Mouse (Mus musculus) adrenal gland, postnatal 0 days (tissue): ENCODE results near the gene Prkacb. TPM values are rescaled to one million over a fixed set of nuclear protein-coding genes. Genes with fewer than 3 reads are reported as not detected.

Source experiments
- polyA plus RNA-seq: library from polyadenylated mRNA; unstranded; fragments of >200 nt; fragmentation: Nextera tagmentation; extraction: Ambion mirVana; gene quantifications from 2 replicates; pipeline ENCODE4 v1.2.1, GENCODE M21; 2015

The Prkacb gene
- polyA plus RNA-seq, result 50.8 and 51.8 TPM in 2 replicates

DNA sequence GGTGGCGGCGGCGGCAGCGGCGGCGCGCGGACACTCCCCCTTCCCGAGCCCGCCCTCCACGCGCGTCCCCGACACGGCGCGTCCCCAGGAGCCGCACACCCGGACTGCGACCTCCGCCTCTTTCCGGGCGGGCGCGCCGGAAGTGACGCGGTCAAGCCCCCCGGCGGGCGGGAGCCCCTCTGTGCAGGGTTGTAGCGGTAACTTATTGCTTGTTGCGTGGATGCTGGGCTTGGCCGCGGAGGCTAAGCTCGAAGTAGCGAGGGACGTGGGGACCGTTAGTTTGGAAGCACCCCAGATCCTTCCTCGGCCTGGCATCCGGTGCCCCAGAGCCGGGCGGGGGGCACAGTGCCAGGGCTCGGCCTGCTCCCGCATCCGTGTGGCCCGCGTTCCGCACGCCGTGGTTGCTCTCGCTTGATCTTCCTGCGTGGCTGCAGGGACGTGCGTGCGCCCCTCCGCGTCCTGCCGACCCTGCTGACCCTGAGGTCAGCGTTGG, at the start of gene Prkacb:
Gene Prkacb (minus strand): TSS at position 90 of the 493 bp plus-strand sequence.

DNA sequence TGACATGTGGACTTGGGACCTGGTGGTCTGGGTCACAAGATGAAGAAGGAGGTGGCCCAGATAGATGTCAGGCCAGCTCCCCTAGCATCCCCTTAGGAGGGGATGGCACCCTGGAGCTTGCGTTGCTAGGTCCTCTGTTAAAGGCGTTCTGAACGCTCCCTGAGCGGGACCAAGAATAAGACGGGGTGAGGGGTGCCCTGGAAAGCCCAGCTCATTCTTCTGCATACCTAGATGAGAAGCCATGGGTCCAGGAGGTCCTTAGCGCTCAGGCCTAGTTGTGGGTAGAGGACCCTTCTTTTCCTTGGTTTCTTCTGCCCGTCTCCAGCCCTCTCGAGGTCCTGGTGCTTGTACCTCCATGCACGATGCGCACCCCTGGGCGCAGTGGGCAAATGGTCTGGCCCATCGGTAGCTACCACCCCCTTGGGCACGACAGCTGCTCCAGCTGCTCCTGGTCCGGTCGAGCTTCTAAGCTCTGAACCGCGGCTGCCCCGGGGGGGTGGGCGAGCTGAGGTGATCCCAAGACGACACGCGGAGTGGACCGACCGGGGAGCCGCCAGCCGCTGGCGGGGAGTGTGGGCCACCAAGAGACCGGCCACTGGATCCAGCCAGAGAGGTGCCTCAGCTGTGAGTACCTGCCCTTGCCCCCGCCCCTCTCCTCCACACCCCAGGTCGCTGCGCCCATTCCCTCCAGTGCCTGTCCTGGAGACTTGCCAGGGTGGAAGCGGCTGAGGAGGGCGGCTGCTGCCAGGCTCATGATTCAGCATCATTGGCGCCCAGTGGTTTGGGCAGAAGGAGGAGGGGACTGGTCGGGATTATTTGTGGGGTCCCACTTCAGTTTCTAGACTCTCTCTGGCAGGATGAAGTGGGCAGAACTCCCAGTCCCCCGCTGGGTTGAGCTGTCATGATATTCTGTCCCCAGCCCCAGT, 39.4 kb upstream of the Prkacb start, which contains the start of gene Ttll7:
Gene Ttll7 (plus strand): TSS at position 402 of the 926 bp plus-strand sequence.

DNA sequence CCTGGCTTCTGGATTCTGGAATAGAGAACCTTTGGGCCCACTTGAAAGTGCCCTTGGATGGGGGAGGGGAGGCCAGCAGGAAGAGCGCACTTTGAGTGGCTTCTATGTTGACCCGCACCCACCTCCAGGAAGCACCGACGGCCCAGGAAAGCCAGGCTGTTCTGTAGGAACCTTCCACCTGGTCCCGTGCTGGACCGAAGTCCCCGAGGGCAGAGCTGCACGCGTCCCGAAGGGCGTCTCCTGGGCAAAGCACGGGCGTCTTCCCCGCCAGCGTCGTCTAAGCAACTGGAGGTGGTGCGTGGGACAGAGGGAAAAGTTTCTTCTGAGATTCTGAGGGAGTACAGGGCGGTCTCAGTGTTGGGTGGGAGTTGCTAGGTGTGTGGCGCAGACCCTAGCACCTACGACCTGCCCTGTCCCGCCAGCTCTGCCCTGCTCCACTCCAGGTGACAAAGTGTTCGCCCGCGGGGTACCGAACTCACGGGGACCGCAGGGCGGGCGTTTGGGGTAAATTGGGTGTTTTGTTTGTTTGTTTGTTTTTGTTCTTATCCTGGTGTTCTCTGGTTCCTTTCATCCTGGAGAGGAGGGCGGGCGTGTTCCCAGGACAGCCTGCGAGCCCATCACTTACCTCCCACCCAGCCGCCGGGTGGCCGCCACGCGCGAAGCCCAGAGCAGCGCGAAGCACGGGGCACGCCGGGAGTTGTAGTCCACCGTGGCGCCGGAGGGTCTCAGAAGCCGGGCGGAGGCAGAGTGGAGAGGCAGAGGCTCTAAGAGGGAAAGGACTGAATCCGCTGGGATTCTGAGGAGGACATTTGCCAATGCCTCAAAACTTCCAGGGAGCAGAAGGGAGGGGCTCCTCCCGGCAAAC, 127.7 kb downstream of the Prkacb start, which contains the start of gene Samd13:
Gene Samd13 (minus strand): TSS at position 782 of the 865 bp plus-strand sequence.

Other genes starting within 250 kb of the Prkacb start
- 5.7 and 9.9 TPM in 2 replicates for gene Uox, start 242.6 kb downstream of the Prkacb start, polyA plus RNA-seq
- 0.08 and 0.35 TPM in 2 replicates for gene Dnase2b, start 197.4 kb downstream of the Prkacb start, polyA plus RNA-seq
- gene 4930503B20Rik, start 161.7 kb downstream of the Prkacb start, polyA plus RNA-seq, result 0.08 TPM in 1 of 2 replicates, not detected in the other
- gene Samd13, start 127.4 kb downstream of the Prkacb start, polyA plus RNA-seq, result 1.1 TPM in 2 replicates
- gene Ttll7, start 39.4 kb upstream of the Prkacb start, polyA plus RNA-seq, result 1.7 and 2.4 TPM in 2 replicates